Mouse (Mus musculus): ENCODE results near the gene Lrrc8d. TPM values are rescaled to one million over a fixed set of nuclear protein-coding genes. Genes with fewer than 3 reads are reported as not detected.
"Not testable (repeated sequence)": the region's sequence is repeated elsewhere in the genome, so short reads cannot be mapped to it uniquely, and the experiment has no call there.

Gene Lrrc8d
- polyA plus RNA-seq, 1 experiment from 2014 or later = 39.3 TPM

- ATAC-seq (ENCODE audit: low FRiP score, low read depth) = no peak
- no peaks in the 10 kb centered on the region for H3K9me3 ChIP-seq
- H3K4me3 ChIP-seq = no peak overlapping the region
- H3K4me2 ChIP-seq (replicated peaks) = no peak overlapping the region
- no peak overlapping the region for H3K9ac ChIP-seq
- no peaks in the 10 kb centered on the region for H3K27me3 ChIP-seq (replicated peaks)
- H3K27ac ChIP-seq = no peak overlapping the region
- H3K4me1 ChIP-seq = no peaks in the 10 kb centered on the region
- 96% methylated on average over 5 of the region's 5 CpGs for WGBS
- no peaks in the 10 kb centered on the region for H3K36me3 ChIP-seq
These were observed 161.8 kb downstream of the Lrrc8d start for GRCm38 (mm10) chr5:105861616-105862015.

DNA sequence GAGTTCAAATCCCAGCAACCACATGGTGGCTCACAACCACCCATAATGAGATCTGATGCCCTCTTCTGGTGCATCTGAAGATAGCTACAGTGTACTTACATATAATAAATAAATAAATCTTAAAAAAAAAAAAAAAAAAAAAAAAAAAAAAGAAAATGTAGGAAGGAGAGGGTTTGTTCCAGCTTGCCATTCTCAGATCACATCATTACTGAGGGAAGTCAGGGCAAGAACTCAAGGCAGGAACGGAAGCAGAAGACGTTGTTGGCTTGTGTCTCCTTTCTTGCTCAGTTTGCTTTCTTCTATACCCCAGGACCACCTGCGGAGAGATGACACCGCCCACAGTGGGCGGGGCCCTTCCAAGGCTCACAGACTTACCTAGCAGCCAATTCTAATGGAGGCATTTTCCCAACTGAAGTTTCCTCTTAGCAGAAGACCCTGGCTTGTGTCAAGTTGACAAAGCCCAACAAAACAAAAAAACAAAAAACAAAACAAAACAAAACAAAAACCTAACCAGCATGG lies 165.4 kb downstream of the Lrrc8d start:
- not testable (repeated sequence) for H3K4me3 ChIP-seq; H3K36me3 ChIP-seq; H3K27me3 ChIP-seq (replicated peaks); H3K4me2 ChIP-seq (replicated peaks); H3K9me3 ChIP-seq; H3K9ac ChIP-seq; H3K27ac ChIP-seq; ATAC-seq (ENCODE audit: low FRiP score, low read depth)
- H3K4me1 ChIP-seq = peaks cover 13% of the 10 kb centered on the region
- WGBS = 46% methylated on average over 5 of the region's 5 CpGs

- Histone ChIP-seq H3K27ac (no peak overlapping the region), H3K9me3 (no peaks in the 10 kb centered on the region), H3K4me1 (peaks cover 13% of the 10 kb centered on the region), H3K36me3 (no peaks in the 10 kb centered on the region), H3K4me3 (no peak overlapping the region), H3K9ac (no peak overlapping the region), H3K4me2 (replicated peaks) (no peak overlapping the region), H3K27me3 (replicated peaks) (no peaks in the 10 kb centered on the region)
- ATAC-seq (ENCODE audit: low FRiP score, low read depth) = peak; percentile 48
- 16% methylated on average over 4 of the region's 4 CpGs for WGBS
These were observed 167.7 kb downstream of the Lrrc8d start for GRCm38 (mm10) chr5:105867427-105867826.

DNA sequence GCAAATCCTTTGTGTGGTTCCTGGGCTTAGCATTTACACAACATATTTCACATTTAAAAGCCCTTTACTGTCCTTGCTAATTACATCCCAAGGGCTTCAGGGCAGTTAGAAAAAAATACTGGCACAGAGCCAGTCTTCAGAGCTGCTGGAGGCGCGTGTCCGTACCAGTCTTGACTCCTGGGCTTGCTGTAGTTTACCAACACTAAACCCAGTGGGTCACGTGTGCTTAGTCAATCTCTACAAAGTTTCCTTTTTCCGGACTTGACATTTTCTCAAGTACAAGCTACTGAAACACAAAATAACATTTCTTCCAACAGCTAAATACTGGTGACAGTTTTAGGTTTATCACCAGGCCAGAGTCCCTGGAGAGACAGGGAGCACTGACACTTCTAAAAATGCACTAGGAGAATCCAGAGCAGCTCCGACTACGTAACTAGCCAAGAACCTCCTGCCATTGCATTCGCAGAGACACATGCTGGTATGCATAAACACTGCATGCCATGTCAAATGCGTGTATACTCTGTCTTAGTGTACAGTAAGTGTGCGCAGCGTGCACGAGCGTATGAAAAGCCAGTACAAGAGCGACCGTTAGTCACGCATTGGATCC lies 168.2 kb downstream of the Lrrc8d start:
- H3K9me3 ChIP-seq = no peaks in the 10 kb centered on the region
- no peaks in the 10 kb centered on the region for H3K27me3 ChIP-seq (replicated peaks)
- H3K4me3 ChIP-seq = no peak overlapping the region
- H3K9ac ChIP-seq = no peak overlapping the region
- H3K36me3 ChIP-seq = no peaks in the 10 kb centered on the region
- H3K4me1 ChIP-seq = peaks cover 13% of the 10 kb centered on the region
- no peak overlapping the region for H3K27ac ChIP-seq
- H3K4me2 ChIP-seq (replicated peaks) = no peak overlapping the region
- 61% methylated on average over 16 of the region's 16 CpGs for WGBS
- ATAC-seq (ENCODE audit: low FRiP score, low read depth) = peak; percentile 84

- Histone ChIP-seq H3K27ac (no peak overlapping the region), H3K4me1 (peaks cover 13% of the 10 kb centered on the region), H3K9me3 (no peaks in the 10 kb centered on the region), H3K27me3 (replicated peaks) (no peaks in the 10 kb centered on the region), H3K4me2 (replicated peaks) (no peak overlapping the region), H3K9ac (no peak overlapping the region), H3K4me3 (no peak overlapping the region), H3K36me3 (no peaks in the 10 kb centered on the region)
- peak; percentile 57 for ATAC-seq (ENCODE audit: low FRiP score, low read depth)
- 27% methylated on average over 3 of the region's 3 CpGs for WGBS
These were observed 168.8 kb downstream of the Lrrc8d start for GRCm38 (mm10) chr5:105868593-105868992.

DNA sequence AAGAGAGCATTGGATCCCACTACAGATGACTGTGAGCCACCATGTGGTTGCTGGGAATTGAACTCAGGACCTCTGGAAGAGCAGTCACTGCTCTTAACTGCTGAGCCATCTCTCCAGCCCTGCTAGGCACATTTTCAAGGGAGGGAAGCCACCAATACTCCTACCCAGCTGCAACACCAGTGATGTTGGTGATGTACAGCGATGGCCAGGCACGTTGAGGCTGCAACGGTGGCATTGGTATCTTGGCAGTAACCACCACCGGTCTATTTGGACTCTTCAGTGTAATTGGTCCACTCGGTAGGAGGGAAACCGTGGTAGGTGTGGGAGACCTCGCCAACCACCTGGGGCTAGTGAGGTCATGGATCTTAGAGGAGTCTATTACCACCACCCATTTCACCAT lies 170.0 kb downstream of the Lrrc8d start:
- no peaks in the 10 kb centered on the region for H3K27me3 ChIP-seq (replicated peaks)
- no peaks in the 10 kb centered on the region for H3K9me3 ChIP-seq
- no peak for ATAC-seq (ENCODE audit: low FRiP score, low read depth)
- WGBS = 87% methylated on average over 7 of the region's 7 CpGs
- no peak overlapping the region for H3K9ac ChIP-seq
- H3K4me1 ChIP-seq = peaks cover 13% of the 10 kb centered on the region
- no peak overlapping the region for H3K4me2 ChIP-seq (replicated peaks)
- no peak overlapping the region for H3K27ac ChIP-seq
- no peaks in the 10 kb centered on the region for H3K36me3 ChIP-seq
- H3K4me3 ChIP-seq = no peak overlapping the region

GRCm38 (mm10) chr5:105871140-105871539 lies 171.4 kb downstream of the Lrrc8d start:
- 78% methylated on average over 3 of the region's 3 CpGs for WGBS
- Histone ChIP-seq H3K9ac (no peak overlapping the region), H3K4me1 (peaks cover 13% of the 10 kb centered on the region), H3K36me3 (no peaks in the 10 kb centered on the region), H3K27ac (no peak overlapping the region), H3K27me3 (replicated peaks) (no peaks in the 10 kb centered on the region), H3K9me3 (no peaks in the 10 kb centered on the region), H3K4me3 (no peak overlapping the region), H3K4me2 (replicated peaks) (no peak overlapping the region)
- no peak for ATAC-seq (ENCODE audit: low FRiP score, low read depth)

GRCm38 (mm10) chr5:105872176-105872575 lies 172.4 kb downstream of the Lrrc8d start:
- H3K4me3 ChIP-seq = no peak overlapping the region
- no peak overlapping the region for H3K9ac ChIP-seq
- H3K9me3 ChIP-seq = no peaks in the 10 kb centered on the region
- peaks cover 13% of the 10 kb centered on the region for H3K4me1 ChIP-seq
- no peak for ATAC-seq (ENCODE audit: low FRiP score, low read depth)
- no peak overlapping the region for H3K4me2 ChIP-seq (replicated peaks)
- WGBS = 88% methylated on average over 8 of the region's 8 CpGs
- H3K27ac ChIP-seq = no peak overlapping the region
- H3K27me3 ChIP-seq (replicated peaks) = no peaks in the 10 kb centered on the region
- no peaks in the 10 kb centered on the region for H3K36me3 ChIP-seq

GRCm38 (mm10) chr5:105872916-105873315 lies 173.1 kb downstream of the Lrrc8d start:
- H3K4me1 ChIP-seq = peaks cover 10% of the 10 kb centered on the region
- H3K9me3 ChIP-seq = no peaks in the 10 kb centered on the region
- H3K27me3 ChIP-seq (replicated peaks) = no peaks in the 10 kb centered on the region
- no peak overlapping the region for H3K9ac ChIP-seq
- no peak overlapping the region for H3K4me3 ChIP-seq
- no peaks in the 10 kb centered on the region for H3K36me3 ChIP-seq
- 66% methylated on average over 7 of the region's 7 CpGs for WGBS
- no peak for ATAC-seq (ENCODE audit: low FRiP score, low read depth)
- H3K27ac ChIP-seq = no peak overlapping the region
- H3K4me2 ChIP-seq (replicated peaks) = no peak overlapping the region

DNA sequence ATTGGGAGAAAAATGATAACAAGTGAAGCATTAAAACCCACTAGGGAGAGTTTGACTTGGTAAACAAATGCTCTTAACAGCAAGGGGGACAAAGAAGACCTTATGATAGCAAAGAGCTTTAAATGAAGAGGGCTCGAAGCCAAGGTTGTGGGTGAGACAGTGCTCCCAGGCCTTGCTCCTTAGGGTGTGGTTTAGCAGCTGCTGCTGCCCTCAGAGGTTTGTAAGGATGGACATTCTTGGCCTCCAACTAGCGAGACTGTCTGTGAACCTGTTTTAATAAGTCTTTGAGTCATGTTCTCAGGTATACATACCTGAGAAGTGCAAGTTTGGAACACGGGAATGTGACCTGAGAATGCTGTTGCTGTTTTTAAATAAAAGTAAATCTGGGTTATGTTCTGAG lies 174.0 kb downstream of the Lrrc8d start:
- no peak overlapping the region for H3K4me2 ChIP-seq (replicated peaks)
- WGBS = 79% methylated on average over 3 of the region's 3 CpGs
- no peaks in the 10 kb centered on the region for H3K9me3 ChIP-seq
- H3K4me1 ChIP-seq = peaks cover 12% of the 10 kb centered on the region
- H3K27ac ChIP-seq = no peak overlapping the region
- ATAC-seq (ENCODE audit: low FRiP score, low read depth) = no peak
- no peak overlapping the region for H3K9ac ChIP-seq
- H3K27me3 ChIP-seq (replicated peaks) = no peaks in the 10 kb centered on the region
- H3K36me3 ChIP-seq = no peaks in the 10 kb centered on the region
- no peak overlapping the region for H3K4me3 ChIP-seq

DNA sequence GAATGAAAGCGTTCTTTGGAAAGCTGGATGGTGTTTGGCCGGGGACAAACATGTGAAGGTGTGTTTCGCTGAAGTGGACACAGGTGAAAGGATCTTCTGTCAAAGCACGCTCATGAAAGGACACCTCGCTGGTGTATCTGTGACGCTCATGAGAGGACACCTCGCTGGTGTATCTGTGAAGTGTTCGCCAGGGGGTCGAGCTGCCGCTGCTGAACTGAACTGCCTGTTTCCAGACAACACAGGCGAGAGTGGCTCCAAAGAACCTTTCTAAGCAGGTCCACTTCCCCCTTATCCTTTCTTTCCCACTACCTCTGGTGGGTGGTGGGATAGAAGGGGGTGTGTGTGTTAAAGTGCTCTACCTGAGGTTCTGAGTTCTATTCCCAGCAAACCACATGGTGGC lies 174.7 kb downstream of the Lrrc8d start:
- no peak for ATAC-seq (ENCODE audit: low FRiP score, low read depth)
- H3K9ac ChIP-seq = no peak overlapping the region
- 0 out of 2 replicates have a peak, but pooled peaks cover under 1% of the 10 kb centered on the region for H3K36me3 ChIP-seq
- H3K27me3 ChIP-seq (replicated peaks) = no peaks in the 10 kb centered on the region
- no peak overlapping the region for H3K27ac ChIP-seq
- H3K4me1 ChIP-seq = peaks cover 18% of the 10 kb centered on the region
- no peak overlapping the region for H3K4me2 ChIP-seq (replicated peaks)
- H3K9me3 ChIP-seq = no peaks in the 10 kb centered on the region
- WGBS = 97% methylated on average over 11 of the region's 11 CpGs
- H3K4me3 ChIP-seq = no peak overlapping the region

- Histone ChIP-seq H3K4me1 (peaks cover 24% of the 10 kb centered on the region), H3K9me3 (no peaks in the 10 kb centered on the region), H3K4me3 (peak within 1 kb of the TSS; percentile 98), H3K4me2 (replicated peaks) (peak within 1 kb of the TSS; percentile 69), H3K9ac (peak within 1 kb of the TSS; percentile 99), H3K27ac (peak within 1 kb of the TSS; percentile 59), H3K27me3 (replicated peaks) (no peaks in the 10 kb centered on the region), H3K36me3 (peaks cover 5% of the 10 kb centered on the region; the same call in 1 of the 2 replicates)
- WGBS = under 1% methylated on average over 80 of the region's 83 CpGs
- peak; percentile 95 for ATAC-seq (ENCODE audit: low FRiP score, low read depth)
These were observed 176.5 kb downstream of the Lrrc8d start, which contains the start of gene Zfp326 for GRCm38 (mm10) chr5:105876068-105876924. Gene Zfp326, plus strand, starts transcription at chr5:105876565.

Measured in neural tube, embryonic 12.5 days (tissue).